Mouse (Mus musculus) olfactory bulb, adult 2 months (tissue): ENCODE measurements around the gene Supv3l1.

Experiments used
- CTCF ChIP-seq: fragments of 200-500 bp; IDR thresholded peaks from 2 replicates; pipeline ENCODE4 v1.5.1; 2012; ENCODE audit warnings: low read depth, mild to moderate bottlenecking, low read length, moderate library complexity; ENCODE audit not compliant: insufficient read depth
- POLR2A ChIP-seq: fragments of 200-500 bp; IDR thresholded peaks from 2 replicates; pipeline ENCODE4 v1.6.1; 2012; ENCODE audit warnings: mild to moderate bottlenecking, low read depth, low read length, moderate library complexity; ENCODE audit not compliant: insufficient read depth

DNA sequence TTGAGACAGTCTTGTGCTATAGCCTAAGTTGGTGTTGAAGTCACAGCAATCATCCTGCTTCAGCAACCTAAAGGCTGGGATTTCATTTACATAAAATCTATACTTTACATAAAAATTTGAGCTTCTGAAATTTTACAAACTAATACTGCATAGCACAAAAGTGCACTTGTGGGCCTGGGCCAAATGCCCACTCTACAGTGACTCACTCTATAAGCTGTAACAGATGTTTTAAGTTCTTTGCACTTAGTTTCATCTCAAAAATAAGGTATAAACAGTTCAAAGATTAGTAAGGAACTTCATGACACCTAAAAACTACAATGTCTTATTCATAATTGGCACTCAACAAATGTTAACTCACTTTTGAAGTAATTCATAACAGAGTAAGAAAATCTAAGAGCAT lies 11.8 kb upstream of the Supv3l1 start:
- TF ChIP-seq CTCF (no peak), POLR2A (no peak)
